Mouse (Mus musculus) layer of hippocampus, adult 8-10 months (tissue): ENCODE measurements around the gene Rbms3. TPM values are rescaled to one million over a fixed set of nuclear protein-coding genes. Genes with fewer than 3 reads are reported as not detected.

Experiments used
- DNase-seq, 2 experiments: peaks; one replicate each; pipeline ENCODE4 v3.0.0; 2022; ENCODE audit warnings: low spot score in 2 of 2
- total RNA-seq, 4 experiments: library from RNA; stranded (reverse); gene quantifications; 2 replicates each; pipeline ENCODE4 v1.2.4; 2022

Rbms3 gene
- total RNA-seq, 4 experiments from 2014 or later = 13.8 to 17.5 (median 13.9) TPM

DNA sequence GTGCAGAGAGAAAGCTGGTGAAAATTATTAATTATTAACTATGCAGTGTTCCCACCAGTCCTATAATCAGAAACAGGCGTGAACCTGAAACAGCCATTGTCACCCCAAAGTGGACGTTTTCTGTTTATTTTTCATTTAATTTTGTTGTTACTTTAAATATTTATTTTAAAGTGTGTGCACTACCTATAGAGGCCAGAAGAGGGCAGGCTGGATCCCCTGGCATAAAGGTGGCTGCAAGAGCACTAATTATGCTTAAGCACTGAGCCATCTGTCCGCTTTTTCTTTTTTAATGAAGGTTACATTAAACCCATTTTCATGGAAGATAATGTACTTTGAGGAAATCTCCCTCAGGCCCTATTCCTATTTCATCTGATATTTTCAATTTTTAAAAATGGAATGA is 563.2 kb downstream of the Rbms3 start:
- no peak for DNase-seq

DNA sequence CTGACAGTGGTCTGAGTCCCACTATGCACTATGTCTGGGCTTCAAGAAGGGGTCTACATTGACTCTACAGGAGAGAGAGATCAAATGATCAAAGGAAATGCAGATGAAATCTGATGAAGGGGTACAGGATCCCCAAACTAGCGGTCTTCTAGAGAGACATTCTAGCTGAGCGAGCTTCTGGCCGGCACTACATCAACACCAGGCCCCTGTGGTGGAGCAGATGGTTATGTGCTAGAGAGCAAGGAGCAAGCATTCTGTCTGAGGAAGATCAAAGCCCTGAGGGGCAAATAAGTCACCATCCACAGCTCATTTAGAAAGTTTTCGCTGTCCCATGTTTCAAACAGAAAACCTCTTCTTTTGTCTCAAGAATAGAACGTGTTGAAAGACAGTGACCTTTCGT is 564.1 kb downstream of the Rbms3 start:
- no peak for DNase-seq

DNA sequence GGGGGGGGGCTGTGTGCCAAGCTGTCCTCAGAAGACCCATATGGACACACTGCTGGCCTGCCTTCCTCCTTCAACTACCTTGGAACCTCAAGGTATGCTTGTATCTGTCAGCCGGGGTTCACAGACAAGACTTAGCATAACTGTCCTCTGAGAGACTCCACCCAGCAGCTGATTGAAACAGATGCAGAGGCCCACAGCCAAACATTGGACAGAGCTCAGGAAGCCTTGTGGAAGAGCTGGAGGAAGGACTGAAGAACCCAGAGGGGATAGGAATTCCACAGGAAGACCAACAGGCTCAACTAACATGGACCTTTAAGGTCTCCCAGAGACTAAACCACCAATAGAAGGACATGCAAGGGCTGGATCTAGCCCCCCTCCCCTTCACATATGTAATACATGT is 570.1 kb downstream of the Rbms3 start:
- DNase-seq = no peak

GRCm38 (mm10) chr9:117059135-117059534 is 570.6 kb downstream of the Rbms3 start:
- DNase-seq = no peak

GRCm38 (mm10) chr9:117051935-117052334 is 577.8 kb downstream of the Rbms3 start:
- no peak for DNase-seq

DNA sequence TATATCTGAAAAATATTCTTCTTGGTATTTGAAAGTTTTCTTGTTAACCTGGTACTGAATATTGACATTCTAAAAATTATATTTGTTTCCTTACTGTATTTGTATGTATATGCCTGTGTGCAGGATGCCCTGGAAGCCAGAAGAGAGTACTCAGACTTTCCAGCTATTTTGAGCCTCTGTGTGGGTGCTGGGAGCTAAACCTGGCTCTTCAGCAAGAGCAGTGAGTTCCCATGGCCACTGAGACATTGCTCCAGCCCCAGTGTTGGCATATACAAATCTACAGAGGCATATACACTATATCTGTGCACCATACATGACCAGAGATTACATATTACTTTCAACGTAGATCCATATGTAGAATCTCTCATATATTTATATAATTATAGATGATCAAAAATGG is 581.1 kb downstream of the Rbms3 start:
- no peak for DNase-seq

GRCm38 (mm10) chr9:117041993-117042366 is 587.7 kb downstream of the Rbms3 start:
- DNase-seq = no peak

DNA sequence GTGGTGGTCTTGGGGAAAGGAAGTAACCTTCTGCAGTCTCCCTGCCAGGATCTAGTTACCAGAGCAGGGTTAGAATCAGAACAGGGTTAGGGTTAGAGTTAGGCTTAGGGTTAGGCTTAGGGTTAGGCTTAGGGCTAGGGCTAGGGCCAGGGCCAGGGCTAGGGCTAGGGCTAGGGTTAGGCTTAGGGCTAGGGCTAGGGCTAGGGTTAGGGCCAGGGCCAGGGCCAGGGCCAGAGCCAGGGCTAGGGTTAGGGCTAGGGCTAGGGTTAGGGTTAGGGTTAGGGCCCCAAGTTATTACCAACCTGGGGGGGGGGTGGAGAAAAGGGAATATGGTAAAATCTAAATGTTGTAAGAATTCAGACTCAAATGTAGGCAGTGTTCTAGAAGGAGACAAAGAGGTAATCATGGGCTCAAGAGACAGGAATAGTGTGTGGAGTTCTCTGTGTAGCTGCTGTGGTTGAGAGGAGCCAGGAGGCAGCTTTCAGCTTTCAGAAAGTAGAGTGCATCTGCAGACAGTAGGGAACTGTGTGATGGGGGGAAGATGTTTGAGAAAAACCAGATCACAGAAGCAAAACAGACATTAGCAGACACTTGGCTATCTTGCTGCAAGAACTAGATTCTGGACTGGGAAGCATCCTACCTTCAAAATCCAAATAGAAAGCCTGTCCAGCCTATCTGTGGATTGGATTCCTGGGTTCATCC is 588.3 kb downstream of the Rbms3 start:
- no peak for DNase-seq

- DNase-seq = no peak
These were observed 589.7 kb downstream of the Rbms3 start for GRCm38 (mm10) chr9:117039941-117040453.

DNA sequence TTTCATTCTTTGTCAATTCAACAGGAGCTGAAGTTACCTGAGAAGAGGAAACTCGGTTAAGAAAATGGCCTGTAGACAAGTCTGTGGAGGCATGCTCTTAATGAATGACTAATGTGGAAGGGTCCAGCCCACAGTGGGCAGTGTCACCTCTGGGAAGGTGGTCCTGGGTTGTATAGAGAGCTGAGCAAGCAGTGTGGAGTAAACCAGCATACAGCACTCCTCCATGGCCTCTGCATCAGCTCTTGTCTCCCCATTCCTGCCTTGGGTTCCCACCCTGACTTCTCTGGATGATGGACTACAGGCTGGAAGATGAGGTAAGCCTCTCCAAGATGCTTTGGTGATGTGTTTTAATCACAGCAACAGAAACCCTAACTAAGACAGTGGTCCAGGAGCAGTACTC is 597.0 kb downstream of the Rbms3 start:
- DNase-seq = no peak

- no peak for DNase-seq
These were observed 598.5 kb downstream of the Rbms3 start for GRCm38 (mm10) chr9:117031237-117031636.

DNA sequence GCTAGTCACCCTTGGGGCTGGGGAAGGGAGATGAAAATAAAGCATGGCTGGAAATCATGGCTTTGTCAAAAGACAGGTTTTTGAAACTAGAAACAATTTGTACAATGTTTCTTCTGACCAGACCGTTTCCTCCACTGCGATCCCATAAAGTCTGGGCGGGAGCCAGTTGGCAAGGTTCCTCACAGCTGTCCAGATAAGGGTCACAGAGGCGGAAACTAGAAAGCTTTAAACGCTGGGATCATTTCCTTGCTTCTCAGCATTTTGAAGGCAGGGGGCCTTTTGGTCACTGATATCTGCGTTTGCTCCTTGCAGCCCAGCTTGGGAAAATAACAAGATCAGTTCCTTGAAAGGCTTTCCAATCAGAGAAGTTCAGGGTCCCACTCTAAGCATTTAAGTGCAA is 598.9 kb downstream of the Rbms3 start:
- no peak for DNase-seq

DNA sequence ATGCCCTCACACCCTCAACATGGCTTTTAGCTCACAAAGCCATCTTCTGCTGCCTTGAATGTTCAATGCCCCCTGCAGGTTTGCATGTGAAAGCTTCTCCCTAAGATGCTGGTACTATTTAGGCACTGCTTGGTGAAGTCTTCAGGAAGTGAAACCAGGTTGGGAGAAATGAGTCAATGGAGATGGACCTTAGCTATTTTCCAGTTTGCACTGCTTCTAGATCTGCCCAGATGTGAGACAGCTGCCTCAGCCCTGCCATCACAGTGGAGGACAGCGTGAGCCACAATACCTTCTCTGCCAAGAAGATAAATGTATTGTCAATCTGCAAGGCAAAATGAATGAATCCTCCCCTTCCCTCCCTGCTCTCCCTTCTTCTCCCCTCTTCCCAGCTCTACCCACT is 599.8 kb downstream of the Rbms3 start:
- DNase-seq = no peak

DNA sequence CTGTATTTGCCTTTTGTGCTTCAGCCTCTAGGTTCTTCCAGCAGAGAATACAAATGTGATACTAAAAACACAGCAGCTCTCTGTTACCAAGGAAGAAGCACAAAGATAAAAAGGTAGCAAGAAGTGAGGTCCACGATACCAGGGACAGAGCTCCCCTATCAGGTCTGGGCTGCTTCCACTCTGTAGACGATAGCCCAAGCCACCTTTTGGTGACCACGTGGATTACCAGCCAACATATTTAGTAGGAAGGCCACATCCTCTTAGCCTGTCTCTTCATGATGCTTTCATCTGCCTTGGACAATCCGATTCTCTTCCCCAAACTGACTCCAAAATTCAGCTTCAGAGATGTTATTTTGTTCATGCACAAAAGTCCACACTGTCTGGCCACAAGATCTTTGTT is 601.1 kb downstream of the Rbms3 start:
- DNase-seq = no peak

DNA sequence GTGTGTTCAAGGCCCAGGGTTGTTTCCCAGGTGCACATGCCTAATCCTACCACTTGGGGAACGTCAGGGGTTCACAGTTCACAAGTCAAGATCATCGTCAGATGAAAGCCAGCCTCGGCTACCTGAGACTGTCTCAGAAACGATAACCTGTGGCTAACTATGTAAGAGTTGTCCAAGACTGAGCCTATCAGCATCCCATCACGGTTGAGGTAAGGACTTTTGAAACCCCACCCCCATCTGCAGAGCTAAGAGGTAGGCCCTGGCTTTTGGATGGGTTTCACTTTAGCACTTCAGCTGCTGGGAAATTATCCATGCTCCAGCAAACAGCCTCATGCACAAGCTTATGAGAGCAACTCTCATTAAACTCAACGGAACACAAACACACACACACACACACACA is 607.6 kb downstream of the Rbms3 start:
- DNase-seq = no peak

GRCm38 (mm10) chr9:117021506-117021905 is 608.2 kb downstream of the Rbms3 start:
- no peak for DNase-seq

DNA sequence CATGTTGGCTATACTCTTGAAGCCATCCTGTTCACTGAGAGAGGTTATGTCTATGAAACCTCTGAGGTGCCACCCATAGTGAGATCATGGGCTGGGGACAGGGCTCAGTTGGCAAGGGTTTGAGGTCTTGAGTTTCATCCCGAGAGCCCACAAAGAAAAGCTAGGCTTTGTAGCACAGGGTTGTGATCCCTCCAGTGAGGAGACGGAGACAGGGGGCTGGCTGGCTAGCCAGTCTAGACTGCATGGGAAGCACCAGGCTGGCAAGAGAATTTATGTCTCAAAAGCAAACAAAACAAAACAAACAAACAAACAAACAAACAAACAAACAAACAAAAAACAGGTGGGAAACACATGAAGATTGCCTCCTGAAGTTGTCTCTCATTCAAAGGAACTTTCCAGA is 609.5 kb downstream of the Rbms3 start:
- DNase-seq = no peak

DNA sequence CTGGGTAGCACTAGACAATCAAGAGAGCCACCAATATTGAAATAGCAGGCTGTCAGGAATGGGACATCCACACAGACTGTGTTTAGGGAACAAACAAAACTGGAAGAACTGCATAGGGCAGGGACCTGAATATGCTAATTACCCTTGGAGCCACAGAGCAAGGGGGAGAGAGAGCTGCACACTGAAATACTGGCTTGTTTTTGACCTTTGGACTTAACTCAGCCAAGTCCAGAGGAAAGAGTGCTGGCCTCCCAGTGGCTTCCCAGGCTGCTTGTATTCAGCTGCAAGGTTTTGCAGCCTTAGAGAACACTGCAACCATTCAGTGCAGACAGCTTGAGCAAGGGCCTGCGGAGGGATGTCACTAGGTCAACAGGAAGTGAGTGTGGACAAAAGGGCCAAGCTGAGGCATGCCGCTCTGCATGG is 611.0 kb downstream of the Rbms3 start:
- peak in 1 of 2 experiments; percentile 7 for DNase-seq

DNA sequence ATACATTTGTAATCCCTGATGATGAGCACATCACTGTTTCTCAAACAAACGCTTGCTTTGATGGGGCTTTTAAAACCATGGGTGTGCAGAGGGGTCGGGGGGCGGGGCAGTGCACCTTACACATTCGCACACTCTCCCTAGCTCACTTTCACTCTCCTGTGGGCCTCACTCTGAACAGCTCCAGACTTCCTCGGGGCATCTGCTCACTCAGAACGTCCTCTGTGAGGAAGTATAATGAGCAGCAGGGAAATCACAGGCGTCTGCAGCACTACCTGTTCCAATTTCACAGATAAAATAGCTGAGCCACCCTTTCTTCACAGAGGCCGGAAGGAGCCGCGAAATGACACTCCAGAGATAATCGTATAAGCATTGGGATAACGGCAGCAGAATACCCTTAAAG is 611.4 kb downstream of the Rbms3 start:
- DNase-seq = no peak

DNA sequence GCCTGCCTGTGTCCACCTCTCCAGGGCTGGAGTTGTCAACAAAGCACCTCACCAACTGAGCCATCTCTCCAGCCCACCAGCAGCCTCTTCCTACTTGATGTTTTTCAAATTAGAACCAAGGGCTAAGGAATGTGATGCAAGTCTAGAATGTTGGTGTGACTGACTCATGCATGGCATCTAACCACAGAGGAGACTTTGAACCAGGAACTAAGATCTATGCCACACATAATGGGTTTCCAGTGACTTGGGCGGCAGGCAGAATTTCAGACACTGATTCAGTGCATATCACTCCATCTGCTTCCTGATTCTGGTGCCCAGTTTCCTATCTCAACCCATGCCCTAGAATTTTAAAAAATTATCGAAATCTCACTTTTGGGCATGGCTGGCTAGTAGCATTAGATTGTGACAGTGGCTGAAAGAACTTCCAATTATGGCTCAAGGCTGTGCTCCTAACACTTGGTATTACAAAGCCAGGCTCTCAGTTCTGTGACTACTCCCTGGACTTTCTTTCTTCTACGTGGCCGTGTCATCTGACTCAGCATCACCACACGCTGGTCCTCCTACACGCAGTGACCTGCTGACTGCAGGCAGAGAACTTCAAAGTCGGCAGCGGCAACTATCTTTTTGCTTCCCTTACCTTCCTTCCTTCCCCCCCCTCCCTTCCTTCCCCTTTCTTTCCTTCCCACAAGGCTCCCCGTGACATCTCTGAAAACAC is 613.0 kb downstream of the Rbms3 start:
- no peak for DNase-seq

GRCm38 (mm10) chr9:117013386-117013785 is 616.3 kb downstream of the Rbms3 start:
- no peak for DNase-seq

GRCm38 (mm10) chr9:117010801-117011200 is 618.9 kb downstream of the Rbms3 start:
- no peak for DNase-seq

DNA sequence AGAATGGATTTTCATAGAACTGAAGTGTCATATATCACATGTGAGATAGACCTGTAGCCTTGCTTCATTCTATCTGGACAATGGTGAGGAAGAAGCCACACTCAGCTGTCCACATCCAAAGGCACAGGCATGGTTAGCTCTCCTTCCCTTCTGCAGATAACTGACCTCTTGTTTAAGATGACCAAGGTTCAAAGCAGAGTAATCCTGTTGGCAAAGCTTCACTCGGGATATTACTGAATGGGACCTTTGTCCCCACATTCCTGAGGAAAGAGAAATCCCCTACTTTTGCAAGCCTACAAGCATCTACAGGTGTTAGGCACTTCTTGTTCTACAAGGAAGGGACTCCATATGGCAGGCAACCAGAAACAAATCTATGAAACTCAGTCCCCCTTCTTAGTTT is 621.5 kb downstream of the Rbms3 start:
- DNase-seq = no peak
